Mouse (Mus musculus) embryonic fibroblast, embryonic 13.5 days (primary cell): ENCODE data around the gene Srebf2. TPM values are rescaled to one million over a fixed set of nuclear protein-coding genes. Genes with fewer than 3 reads are reported as not detected.

Experiments used
- H3K27ac ChIP-seq: 2 replicates; pipeline ENCODE4 v1.5.1; 2012; ENCODE audit warnings: low read length, control low read depth, inconsistent platforms; ENCODE audit not compliant: insufficient read depth
- H3K4me1 ChIP-seq: 2 replicates; pipeline ENCODE4 v1.6.1; 2011; ENCODE audit warnings: low read length; ENCODE audit not compliant: control insufficient read depth, insufficient read depth
- H3K4me3 ChIP-seq: 2 replicates; pipeline ENCODE4 v1.5.1; 2011; ENCODE audit warnings: mild to moderate bottlenecking, control low read depth, low read length; ENCODE audit not compliant: insufficient read depth
- CTCF ChIP-seq: IDR thresholded peaks from 2 replicates; pipeline ENCODE4 v1.5.1; 2011; ENCODE audit warnings: mild to moderate bottlenecking, control low read depth, low read length, moderate library complexity, borderline replicate concordance; ENCODE audit not compliant: insufficient read depth
- POLR2A ChIP-seq: IDR thresholded peaks from 2 replicates; pipeline ENCODE4 v1.6.1; 2011; ENCODE audit warnings: low read depth, mild to moderate bottlenecking, control low read depth, low read length, moderate library complexity
- polyA plus RNA-seq: library from polyadenylated mRNA; stranded (reverse); fragments of >200 nt; gene quantifications from 2 replicates; pipeline ENCODE4 v1.2.4, GENCODE M21; 2011; ENCODE audit warnings: low read depth; ENCODE audit not compliant: missing spikeins, insufficient read length

Gene Srebf2
- polyA plus RNA-seq, 1 experiment = 87.3 TPM

- H3K4me1 ChIP-seq = no peaks in the 10 kb centered on the region
- TF ChIP-seq POLR2A (no peak), CTCF (no peak)
- no peak overlapping the region for H3K4me3 ChIP-seq
- H3K27ac ChIP-seq = no peak overlapping the region
Observed at GRCm38 (mm10) chr15:82177743-82178290, 30.8 kb downstream of the Srebf2 start.

- Histone ChIP-seq H3K27ac (no peak overlapping the region), H3K4me3 (no peak overlapping the region), H3K4me1 (no peaks in the 10 kb centered on the region)
- TF ChIP-seq CTCF = no peak
- TF ChIP-seq POLR2A = no peak
Observed at GRCm38 (mm10) chr15:82181131-82181530, 34.1 kb downstream of the Srebf2 start.

GRCm38 (mm10) chr15:82182311-82182710 lies 35.3 kb downstream of the Srebf2 start:
- H3K4me3 ChIP-seq = no peak overlapping the region
- H3K27ac ChIP-seq = no peak overlapping the region
- H3K4me1 ChIP-seq = no peaks in the 10 kb centered on the region
- TF ChIP-seq POLR2A (no peak), CTCF (peak; percentile 22; the same call in 1 of the 2 replicates)

GRCm38 (mm10) chr15:82183596-82183995 lies 36.6 kb downstream of the Srebf2 start:
- H3K4me1 ChIP-seq = no peaks in the 10 kb centered on the region

GRCm38 (mm10) chr15:82184183-82184582 lies 37.2 kb downstream of the Srebf2 start:
- TF ChIP-seq POLR2A = no peak
- no peak for TF ChIP-seq CTCF
- Histone ChIP-seq H3K27ac (no peak overlapping the region), H3K4me3 (no peak overlapping the region), H3K4me1 (no peaks in the 10 kb centered on the region)

More at GRCm38 (mm10) chr15:82183596-82183995, 36.6 kb downstream of the Srebf2 start:
- no peak for TF ChIP-seq CTCF
- no peak for TF ChIP-seq POLR2A
- no peak overlapping the region for H3K27ac ChIP-seq
- no peak overlapping the region for H3K4me3 ChIP-seq

GRCm38 (mm10) chr15:82184656-82185055 lies 37.7 kb downstream of the Srebf2 start:
- H3K4me1 ChIP-seq = no peaks in the 10 kb centered on the region
- H3K27ac ChIP-seq = no peak overlapping the region
- no peak overlapping the region for H3K4me3 ChIP-seq
- TF ChIP-seq CTCF = no peak
- TF ChIP-seq POLR2A = no peak

- Histone ChIP-seq H3K27ac (no peak overlapping the region), H3K4me1 (no peaks in the 10 kb centered on the region), H3K4me3 (no peak overlapping the region)
- TF ChIP-seq CTCF = no peak
- TF ChIP-seq POLR2A = no peak
Observed at GRCm38 (mm10) chr15:82185062-82185783, 38.2 kb downstream of the Srebf2 start.

- H3K27ac ChIP-seq = no peak overlapping the region
- no peak for TF ChIP-seq POLR2A
- TF ChIP-seq CTCF = no peak
- H3K4me3 ChIP-seq = no peak overlapping the region
- no peaks in the 10 kb centered on the region for H3K4me1 ChIP-seq
Observed at GRCm38 (mm10) chr15:82186131-82186530, 39.1 kb downstream of the Srebf2 start.

GRCm38 (mm10) chr15:82186931-82187330 lies 40.0 kb downstream of the Srebf2 start:
- Histone ChIP-seq H3K27ac (no peak overlapping the region), H3K4me1 (no peaks in the 10 kb centered on the region), H3K4me3 (no peak overlapping the region)
- TF ChIP-seq POLR2A = no peak
- no peak for TF ChIP-seq CTCF

GRCm38 (mm10) chr15:82187401-82187800 lies 40.4 kb downstream of the Srebf2 start:
- TF ChIP-seq CTCF (no peak), POLR2A (no peak)
- no peak overlapping the region for H3K4me3 ChIP-seq

More at GRCm38 (mm10) chr15:82187401-82187800, 40.4 kb downstream of the Srebf2 start:
- H3K4me1 ChIP-seq = no peaks in the 10 kb centered on the region
- no peak overlapping the region for H3K27ac ChIP-seq
